Mouse (Mus musculus) right cerebral cortex, adult 18-20 months (tissue): ENCODE data around the gene Cyp39a1.
A peak's percentile ranks its signal among the peaks of the same experiment; 100 is the strongest.

ENCODE experiments used
- DNase-seq: peaks from one replicate; pipeline ENCODE4 v3.0.0; 2022; ENCODE audit warnings: mixed read lengths

Gene Cyp39a1

GRCm38 (mm10) chr17:43684638-43685037 is 17.4 kb downstream of the Cyp39a1 start:
- no peak for DNase-seq

- DNase-seq = no peak
Measured at GRCm38 (mm10) chr17:43689591-43689990, 22.4 kb downstream of the Cyp39a1 start.

GRCm38 (mm10) chr17:43698997-43699649 is 31.9 kb downstream of the Cyp39a1 start:
- DNase-seq = peak; percentile 74

GRCm38 (mm10) chr17:43701060-43701459 is 33.8 kb downstream of the Cyp39a1 start:
- DNase-seq = peak; percentile 57

- DNase-seq = no peak
Measured at GRCm38 (mm10) chr17:43704216-43704930, 37.1 kb downstream of the Cyp39a1 start.

GRCm38 (mm10) chr17:43706749-43707148 is 39.5 kb downstream of the Cyp39a1 start:
- DNase-seq = no peak

- no peak for DNase-seq
Measured at GRCm38 (mm10) chr17:43707254-43707653, 40.0 kb downstream of the Cyp39a1 start.

GRCm38 (mm10) chr17:43711557-43712352 is 44.5 kb downstream of the Cyp39a1 start:
- no peak for DNase-seq

GRCm38 (mm10) chr17:43714191-43714590 is 47.0 kb downstream of the Cyp39a1 start:
- no peak for DNase-seq

- no peak for DNase-seq
Measured at GRCm38 (mm10) chr17:43716601-43717000, 49.4 kb downstream of the Cyp39a1 start.

GRCm38 (mm10) chr17:43719401-43719800 is 52.2 kb downstream of the Cyp39a1 start:
- no peak for DNase-seq

GRCm38 (mm10) chr17:43724480-43724879 is 57.3 kb downstream of the Cyp39a1 start:
- no peak for DNase-seq

GRCm38 (mm10) chr17:43731327-43731726 is 64.1 kb downstream of the Cyp39a1 start:
- no peak for DNase-seq

GRCm38 (mm10) chr17:43731976-43732375 is 64.8 kb downstream of the Cyp39a1 start:
- no peak for DNase-seq

GRCm38 (mm10) chr17:43734252-43734651 is 67.0 kb downstream of the Cyp39a1 start:
- no peak for DNase-seq

GRCm38 (mm10) chr17:43743933-43744332 is 76.7 kb downstream of the Cyp39a1 start:
- no peak for DNase-seq

- no peak for DNase-seq
Measured at GRCm38 (mm10) chr17:43744425-43744824, 77.2 kb downstream of the Cyp39a1 start.

GRCm38 (mm10) chr17:43751146-43751545 is 83.9 kb downstream of the Cyp39a1 start:
- peak; percentile 66 for DNase-seq

GRCm38 (mm10) chr17:43752811-43753210 is 85.6 kb downstream of the Cyp39a1 start:
- DNase-seq = no peak

- no peak for DNase-seq
Measured at GRCm38 (mm10) chr17:43754687-43755086, 87.5 kb downstream of the Cyp39a1 start.

- DNase-seq = no peak
Measured at GRCm38 (mm10) chr17:43758607-43759259, 91.5 kb downstream of the Cyp39a1 start.

GRCm38 (mm10) chr17:43784531-43784930 is 117.3 kb downstream of the Cyp39a1 start:
- DNase-seq = no peak

- no peak for DNase-seq
Measured at GRCm38 (mm10) chr17:43788222-43788621, 121.0 kb downstream of the Cyp39a1 start.
